Mouse (Mus musculus): ENCODE measurements around the gene Thada.
"Not testable (repeated sequence)": the region's sequence is repeated elsewhere in the genome, so short reads cannot be mapped to it uniquely, and the experiment has no call there.

Thada gene

DNA sequence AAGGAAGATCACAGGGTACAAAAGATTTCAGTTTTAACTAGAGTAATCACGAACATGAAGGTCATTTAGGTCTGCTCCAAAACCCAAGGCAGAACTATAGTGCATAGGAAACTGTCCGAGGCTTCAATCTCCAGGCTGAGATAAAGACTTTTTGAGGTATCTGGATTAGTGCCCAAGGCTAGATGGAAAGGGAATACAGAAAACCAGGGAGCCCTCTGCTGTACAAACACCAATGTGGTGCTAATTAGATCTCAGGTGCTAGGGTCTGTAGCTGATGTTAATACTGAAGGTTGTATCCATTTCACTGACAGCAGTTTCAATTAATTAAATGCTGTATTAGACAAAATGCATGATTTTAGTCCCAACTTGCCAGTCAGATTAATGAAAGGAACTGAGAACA is 124.3 kb downstream of the Thada start:
- DNase-seq: no peak

DNA sequence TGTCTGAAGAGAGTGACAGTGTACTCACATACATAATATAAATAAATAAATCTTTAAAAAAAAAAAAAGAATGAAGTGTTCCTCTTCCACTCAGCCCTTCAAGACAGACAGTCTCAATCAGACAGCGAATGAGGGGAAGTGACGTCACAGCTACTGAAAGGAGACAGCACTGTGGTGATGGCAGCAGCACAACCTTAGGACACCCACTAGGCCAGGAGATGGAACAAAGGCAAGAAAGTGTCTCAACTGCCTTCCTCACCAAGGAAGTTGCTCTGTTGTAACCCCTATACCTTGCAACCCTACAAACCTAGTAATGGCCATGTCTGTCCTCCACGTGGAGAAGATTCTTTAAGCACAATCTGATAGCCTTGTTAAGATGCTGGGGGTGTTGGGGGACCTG is 125.4 kb downstream of the Thada start:
- no peak for DNase-seq

DNA sequence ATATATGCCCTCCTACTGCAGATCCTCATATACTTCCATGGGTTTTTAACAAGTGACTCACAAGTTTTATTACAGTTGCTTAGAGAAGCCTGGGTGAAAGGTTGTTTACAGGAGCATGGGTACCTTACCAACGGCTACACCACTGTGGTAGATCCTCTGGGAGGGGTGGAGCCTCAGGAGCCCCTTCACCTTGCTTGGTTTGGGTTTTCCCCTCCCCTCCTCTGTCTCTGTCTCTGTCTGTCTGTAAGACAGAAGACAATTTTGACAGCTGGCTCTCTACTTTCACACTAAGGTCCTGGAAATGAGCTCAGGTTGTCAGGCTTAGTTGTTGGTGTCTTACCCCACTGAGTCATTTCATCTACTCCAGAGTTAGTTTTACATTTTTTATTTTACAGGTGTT is 130.0 kb downstream of the Thada start:
- DNase-seq: no peak

DNA sequence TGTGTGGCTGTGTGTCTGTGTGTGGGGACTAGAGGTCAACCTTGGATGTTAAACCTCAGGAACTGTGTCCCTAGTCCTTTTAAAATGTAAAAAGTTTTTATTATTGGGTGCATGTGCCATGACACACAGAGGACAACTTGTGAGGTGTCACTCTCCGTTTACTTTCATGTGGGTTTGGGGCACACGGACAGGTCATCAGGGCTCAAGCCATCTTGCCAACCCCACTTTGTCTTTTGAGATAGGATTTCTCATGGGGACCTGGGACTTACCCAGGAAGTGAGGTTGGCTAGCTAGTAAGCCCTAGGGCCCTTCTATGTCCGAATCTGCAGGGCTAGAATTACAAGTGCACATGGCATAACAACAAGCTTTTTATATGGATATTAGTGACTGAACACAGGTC is 130.9 kb downstream of the Thada start:
- DNase-seq: no peak

DNA sequence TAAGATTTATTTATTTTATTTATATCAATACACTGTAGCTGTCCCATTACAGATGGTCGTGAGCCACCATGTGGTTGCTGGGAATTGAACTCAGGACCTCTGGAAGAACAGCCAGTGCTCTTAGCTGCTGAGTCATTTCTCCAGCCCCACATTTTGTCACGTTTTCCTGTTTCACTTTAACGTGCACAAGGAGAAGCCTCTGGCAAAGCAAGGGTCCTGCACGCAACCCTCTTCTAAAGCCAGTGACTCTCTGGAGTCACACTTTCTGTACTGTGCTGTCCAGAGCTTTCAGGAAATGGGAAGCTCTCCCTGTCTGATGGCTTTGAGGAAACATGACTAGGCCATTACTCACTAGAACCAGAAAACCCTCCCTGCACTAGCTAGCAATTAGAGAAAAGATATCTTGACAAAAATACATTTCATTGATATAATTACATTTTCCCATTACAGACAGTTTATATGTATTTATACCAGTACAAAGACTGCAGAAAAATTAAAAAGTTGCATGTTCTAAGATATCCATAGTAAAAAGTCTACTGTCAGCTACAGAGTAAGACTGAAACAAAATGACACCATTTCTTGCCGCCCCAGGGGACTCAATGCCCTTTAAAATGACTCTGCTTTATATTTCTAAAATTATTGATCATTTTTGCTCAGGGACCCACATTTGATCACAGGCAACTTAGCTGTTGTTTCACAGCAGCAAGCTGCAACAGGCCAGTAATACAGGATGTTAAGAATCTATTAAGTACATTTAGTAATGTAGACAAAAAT is 131.6 kb downstream of the Thada start:
- no peak for DNase-seq

DNA sequence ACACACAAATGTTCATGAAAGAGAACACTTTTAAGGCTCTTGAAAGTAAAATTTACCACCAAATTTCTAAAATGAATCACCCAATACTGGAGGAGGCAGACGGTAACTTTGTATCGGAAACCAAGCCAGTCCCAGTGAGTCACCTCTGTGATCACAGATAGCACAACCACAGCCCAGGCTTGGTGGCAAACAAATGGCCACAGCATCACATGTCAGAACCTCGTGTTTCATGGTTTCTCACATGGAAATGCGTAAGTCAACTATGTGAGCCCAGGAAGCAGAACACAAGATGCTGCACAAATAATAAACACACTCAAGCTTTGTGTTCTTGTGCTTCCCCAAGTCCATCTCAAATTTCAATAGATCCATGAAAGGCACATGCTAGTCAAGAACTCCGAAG is 133.1 kb downstream of the Thada start:
- no peak for DNase-seq

DNA sequence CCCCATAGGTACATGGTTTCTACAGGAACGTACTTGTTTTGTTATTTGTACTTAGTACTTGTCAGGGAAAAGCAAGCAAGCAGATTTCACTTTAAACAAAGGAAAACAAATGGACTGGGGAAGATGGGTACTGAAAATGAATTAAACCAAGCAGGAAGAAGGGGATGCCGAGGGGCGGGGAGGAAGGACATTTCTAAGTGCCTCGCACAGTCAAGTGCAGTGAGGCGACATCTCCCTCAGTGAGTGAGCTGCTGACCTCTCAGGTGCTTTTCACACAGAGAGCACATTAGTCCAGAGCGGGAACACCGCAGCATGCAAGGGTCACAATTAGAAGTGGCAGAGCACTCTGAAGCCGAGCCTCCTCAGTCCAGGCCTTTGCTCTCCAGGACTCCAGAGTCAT is 135.0 kb downstream of the Thada start:
- no peak for DNase-seq

DNA sequence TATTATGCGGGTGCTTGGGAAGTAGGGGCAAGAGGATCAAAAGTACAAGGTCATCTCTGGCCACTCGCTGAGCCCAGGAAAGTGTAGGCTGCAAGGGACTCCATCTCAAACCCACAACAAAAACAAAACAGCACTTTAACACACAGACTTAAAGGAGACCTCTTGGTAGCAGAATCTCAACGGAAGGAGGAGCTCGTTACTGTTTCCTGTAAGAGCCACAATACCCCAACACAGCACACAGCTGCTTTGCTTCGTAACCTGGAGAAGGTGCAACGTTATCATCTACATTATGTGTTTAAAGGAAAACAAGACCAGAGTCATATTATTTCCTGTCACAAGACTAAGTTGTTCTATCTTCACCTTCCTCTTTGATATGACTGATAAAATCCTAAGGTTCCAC is 135.5 kb downstream of the Thada start:
- DNase-seq: no peak

DNA sequence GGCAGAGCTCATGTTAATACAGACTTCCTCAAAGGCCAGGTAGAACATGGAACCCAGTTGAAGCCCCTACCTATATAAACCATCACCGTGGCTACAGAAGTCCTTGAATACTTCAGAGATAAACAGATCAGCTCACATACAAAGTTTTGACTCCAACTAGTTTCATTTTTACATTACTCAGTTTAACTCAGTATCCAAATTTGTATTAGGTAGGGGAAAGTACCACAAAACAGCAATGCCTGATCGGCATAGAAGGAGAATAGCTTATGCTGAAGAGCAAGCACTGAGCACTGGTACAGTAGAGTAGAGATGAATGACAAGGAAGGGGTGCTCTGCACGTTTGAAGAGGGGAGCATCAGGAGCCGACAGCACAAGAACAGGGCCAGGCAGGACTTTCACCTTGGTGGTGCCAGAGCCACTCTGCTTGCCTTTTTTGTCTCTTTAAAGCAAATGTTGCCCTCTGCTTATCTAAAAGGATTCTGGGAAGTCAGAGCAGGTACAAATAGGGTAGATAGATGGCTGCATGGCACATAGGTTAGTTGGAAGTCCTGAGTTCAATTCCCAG is 136.0 kb downstream of the Thada start:
- no peak for DNase-seq

DNA sequence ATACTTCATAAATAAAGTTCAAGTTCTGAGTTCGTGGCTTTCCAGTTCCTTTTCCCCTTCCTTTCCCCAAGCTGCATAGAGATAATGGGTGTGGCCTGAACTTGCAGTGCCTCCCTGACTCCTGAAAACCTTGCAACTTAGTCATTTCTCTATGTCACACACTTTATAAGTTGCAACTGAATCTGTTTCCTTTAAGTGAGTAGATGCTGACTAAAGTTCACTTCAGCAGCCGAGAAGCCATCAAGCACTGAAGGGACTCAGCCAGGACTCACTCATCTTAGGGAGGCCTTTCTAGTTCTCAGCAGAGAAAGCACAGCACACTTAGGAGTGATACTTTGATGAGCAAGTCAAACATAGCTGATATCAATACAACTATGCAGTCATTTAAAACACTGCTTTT is 137.5 kb downstream of the Thada start:
- no peak for DNase-seq

DNA sequence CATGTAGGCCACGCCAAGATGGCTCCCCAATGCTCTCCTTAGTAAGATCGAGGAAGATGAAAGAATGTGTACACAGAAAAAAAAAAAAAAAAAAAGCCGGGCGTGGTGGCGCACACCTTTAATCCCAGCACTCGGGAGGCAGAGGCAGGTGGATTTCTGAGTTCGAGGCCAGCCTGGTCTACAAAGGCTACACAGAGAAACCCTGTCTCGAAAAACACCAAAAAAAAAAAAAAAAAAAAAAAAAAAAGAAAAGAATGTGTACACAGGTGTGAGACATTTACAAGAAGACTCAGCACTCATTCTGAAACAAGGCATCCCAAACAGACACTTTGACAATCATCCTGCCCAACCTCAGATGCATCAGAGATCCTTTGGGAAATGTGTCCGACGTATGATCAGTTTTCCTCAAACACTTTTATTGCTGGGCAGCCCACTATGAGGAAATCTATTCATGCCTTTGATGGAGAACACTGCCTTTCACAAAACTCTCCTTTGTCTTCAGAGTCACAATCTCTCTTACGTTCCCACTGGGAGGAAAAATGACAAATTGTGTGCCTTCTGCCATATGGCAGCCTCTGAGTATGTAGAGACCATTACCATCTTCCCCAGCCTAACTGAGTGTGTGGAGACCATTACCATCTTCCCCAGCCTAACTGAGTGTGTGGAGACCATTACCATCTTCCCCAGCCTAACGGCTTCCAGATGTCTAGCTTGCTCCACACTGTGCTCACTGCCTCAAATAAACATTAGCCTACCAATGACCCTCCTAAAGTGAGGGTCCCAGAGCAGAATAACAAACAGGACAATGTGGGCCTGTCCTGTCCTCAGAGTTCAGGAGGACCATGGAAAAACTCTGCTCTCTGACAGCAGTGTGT is 138.7 kb downstream of the Thada start:
- DNase-seq: no peak

DNA sequence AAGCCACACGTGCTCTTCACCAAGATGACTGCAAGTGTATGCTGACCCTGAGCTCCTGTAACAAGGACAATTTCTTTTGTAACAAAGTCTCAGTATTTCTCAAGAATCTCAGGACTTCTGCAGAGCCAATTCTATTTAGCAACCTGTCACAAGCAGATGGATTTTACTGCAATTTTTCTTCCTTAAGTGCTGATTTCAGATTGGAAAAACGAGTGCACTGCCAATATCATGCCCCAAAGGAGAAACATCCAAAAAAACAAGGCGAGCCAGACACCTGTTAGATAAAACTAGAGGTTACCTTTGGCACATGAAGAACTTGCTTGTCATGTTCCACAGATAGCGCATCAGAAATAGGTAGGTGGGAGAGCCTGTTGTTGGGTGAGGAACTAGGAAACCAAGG is 143.8 kb downstream of the Thada start:
- no peak for DNase-seq

DNA sequence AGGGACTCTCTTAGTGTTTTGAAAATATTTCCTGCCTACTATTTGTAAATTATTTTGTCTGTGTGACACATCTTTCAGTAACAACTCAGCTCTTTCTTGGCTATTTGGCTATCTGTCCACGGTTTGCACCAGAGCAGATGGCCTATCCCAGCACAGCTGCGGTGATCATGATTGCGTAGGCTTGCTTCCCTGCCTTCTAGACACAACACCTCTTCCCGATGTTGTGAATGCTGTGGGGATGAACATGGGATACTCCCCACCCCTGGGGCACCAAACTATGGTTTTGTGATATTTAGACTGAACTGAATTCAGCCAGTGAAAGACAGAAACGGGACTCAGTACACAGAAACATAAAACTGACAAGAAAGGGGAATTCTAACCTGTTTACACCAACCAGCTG is 144.7 kb downstream of the Thada start:
- no peak for DNase-seq

DNA sequence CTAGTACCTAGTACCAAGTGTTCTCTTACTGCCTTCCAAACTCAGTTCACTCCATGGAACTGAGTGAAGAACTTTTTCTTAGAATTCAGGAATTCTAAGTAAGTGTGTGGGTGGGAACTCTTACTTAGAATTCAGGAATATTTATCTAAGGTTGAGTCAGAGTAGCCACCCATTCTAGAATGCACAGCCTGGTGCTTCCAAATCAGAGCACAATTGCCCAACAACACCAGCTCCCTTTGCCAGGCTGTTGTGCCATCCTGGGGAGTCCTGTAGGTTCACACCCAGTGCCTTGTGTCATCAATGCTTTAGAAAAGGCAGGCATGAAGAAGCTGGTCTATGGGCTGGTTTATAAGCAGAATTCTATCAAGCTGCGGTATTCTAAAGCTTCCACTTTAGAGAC is 145.4 kb downstream of the Thada start:
- no peak for DNase-seq

DNA sequence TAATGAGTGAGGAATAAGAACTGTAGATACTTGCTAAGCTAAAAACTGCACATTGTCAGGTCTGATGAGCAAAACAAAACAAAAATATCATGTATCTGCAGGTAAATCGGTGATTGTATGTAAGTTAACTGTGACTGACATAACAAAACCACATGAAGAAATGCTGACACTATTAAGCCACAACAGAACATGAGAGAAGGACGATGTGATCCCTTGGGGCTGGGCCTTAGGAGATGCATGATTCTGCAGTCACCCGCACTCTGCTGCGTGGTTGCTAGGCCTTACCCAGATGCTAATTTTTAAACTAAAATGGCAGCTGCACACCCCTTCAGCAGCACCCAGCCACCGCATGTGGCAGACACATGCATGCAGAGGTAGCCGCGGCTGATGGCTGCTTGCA is 151.7 kb downstream of the Thada start:
- no peak for DNase-seq

DNA sequence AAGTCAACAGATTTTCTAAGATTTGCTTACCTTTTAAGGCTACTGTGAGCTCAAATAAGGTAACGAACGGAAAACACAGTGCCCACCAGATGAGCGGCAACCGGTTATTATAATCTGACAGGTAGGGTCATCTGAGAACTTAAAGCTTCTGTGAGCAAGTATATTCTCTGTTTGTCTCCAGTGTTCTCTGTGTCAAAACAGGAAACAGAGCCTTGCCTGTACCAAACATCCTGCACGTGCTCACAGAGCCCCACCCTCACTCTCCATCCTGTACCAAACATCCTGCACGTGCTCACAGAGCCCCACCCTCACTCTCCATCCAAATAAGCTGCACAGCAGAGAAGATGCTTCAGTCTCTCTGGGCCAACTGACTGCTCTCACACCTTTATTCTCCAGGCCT is 152.5 kb downstream of the Thada start:
- no peak for DNase-seq

DNA sequence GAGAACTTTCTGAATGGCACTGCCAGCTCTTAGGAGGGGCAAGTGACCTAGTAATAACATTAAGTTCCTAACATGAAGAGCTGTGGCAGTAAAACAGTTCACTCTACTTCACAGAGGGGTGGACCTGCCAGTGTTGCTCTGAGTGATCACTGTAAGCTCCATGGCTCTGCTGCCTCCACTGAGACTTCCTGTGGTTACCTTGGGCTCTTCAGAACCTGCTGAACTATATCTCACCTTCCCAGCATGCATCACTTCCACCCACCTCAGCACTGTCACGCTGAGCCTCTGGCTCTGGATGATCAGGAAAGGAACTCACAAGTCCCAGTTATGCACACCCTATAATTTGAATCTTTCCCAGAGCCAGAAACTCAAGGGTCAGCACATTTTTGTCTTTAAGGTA is 159.9 kb downstream of the Thada start:
- DNase-seq: no peak

DNA sequence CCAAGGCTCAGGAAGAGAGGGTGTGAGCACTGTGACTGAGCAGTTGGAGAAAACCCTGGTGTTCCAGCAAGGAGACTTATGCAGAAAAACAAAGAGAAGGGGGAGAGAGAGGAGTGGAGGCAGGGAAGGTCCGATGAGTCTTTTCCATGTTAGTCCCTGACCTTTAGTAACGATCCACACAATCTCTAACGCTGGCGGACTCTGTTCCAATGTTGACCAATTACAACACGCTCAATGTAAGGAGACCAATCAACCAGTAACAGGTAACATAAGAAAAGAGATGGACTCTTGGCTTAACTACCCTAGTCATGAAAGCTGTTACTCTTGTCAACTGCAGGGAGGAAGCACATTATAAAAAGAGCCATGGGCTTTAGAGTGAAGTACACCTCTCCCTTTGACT is 160.9 kb downstream of the Thada start:
- no peak for DNase-seq

DNA sequence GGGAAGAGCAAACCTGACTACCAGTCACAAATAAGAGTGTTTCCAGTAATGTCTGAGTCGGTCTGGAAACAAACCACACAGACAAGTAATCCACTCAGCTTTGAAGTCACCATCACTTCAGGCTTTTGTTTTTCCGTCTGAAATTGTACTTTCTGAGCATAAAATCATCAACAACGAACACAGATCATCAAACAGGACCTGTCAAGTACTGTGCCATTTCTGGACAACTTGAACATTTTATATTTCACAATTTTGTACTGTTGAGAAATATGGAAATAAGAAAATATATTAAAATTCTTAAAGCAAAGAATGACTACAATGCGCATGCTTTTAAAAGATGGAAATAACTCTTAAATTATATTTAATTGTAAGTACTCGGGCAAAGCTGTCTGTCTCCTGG is 161.9 kb downstream of the Thada start:
- DNase-seq: no peak

DNA sequence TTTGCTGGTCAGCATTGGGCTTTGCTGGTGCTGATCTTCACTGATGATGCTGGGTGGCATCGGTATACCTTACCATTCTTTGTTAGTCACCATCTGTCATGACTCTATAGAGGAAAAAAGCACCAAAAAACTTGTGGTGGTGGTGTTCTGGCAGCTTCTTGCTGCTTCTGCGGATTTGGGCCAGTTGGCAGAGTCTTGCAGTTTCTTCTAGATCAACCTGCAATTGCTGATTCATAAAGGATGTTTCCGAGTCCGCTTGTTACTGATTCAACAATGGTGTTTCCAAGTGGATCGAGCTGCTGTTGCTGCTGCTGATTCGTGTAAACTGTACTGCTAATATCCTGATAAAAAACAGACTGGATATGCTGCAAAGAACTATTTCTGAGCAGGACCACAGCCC is 168.0 kb downstream of the Thada start:
- no peak for DNase-seq

DNA sequence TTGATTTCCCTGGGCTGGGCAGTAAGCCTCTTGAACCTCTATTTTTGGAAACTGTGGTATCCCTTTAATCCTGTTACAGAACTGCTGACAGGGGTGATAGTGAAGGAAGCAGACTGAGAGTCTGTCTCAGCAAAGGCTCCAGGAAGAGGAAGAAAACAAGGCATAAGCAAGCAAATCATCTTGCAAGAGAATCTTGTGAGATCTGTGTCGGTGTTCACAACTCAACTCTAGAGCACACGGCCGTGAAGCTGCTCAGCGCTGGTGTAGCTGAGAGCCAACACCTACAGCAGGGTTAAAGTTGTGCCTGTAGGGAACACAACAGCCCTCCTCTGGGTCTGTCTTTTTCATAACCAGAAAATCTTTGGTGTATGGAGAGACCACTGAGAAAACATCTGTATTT is 172.8 kb downstream of the Thada start:
- DNase-seq: no peak

DNA sequence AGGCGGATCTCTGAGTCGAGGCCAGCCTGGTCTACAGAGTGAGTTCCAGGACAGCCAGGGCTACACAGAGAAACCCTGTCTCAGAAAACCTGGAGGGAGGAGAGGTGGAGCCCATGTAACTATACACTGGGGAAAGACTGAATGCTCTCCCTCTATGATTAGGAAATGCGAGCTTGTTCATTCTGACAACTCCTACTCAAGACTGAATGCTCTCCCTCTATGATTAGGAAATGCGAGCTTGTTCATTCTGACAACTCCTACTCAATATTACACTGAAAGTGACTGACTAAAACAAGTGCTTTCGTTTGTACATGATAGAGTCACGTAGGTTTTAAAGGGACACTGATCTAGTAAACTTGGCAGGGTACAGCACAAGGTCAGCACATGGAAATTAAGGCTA is 174.8 kb downstream of the Thada start:
- not testable (repeated sequence) for DNase-seq

DNA sequence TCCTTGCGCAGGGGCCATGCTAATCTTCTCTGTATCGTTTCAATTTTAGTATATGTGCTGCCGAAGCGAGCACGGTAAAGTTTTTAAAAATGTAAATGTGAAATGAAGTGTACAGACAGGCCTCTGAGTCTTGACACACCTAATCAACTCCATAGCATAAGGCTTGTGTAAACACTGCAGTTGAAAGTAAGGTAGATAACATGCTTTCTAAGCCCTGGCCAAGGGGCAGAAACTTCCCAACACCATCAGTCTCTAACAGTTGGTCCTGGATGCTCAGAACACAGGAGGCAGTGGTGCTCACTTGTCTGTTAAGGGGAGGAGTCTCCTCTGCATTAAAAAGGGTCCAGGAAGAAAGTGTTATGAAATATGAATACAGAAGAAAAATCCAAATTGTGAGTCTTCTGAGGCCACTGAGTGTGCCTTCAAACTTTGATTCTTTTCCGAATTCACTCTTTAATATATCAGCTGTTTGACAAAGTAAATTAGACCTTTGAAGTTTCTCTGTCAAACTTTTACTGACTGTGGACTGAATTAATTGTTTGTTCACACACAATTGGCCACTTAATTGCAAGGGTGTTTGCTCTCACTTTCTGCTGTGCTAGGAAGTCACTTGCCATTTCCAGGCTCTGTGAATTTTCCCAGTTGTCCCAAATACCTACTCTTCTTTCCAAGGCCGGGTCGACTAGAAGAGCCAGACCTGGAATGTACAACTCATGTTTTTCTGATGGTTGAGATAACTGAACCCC is 178.2 kb downstream of the Thada start:
- no peak for DNase-seq

Data from kidney, adult 18-20 months (tissue).